Mouse (Mus musculus): Measurements from ENCODE around the gene Sdc4. TPM values are rescaled to one million over a fixed set of nuclear protein-coding genes. Genes with fewer than 3 reads are reported as not detected.

Sdc4 gene
- polyA plus RNA-seq, 1 experiment from 2014 or later: 15.9 TPM

- Histone ChIP-seq H3K36me3 (ENCODE audit: control insufficient read depth, insufficient read depth, low read length) (no peaks in the 10 kb centered on the region), H3K27me3 (ENCODE audit: control insufficient read depth, insufficient read depth, low read length) (no peaks in the 10 kb centered on the region), H3K4me3 (ENCODE audit: low read depth, low read length) (no peak overlapping the region), H3K4me2 (ENCODE audit: low read depth, low read length, severe bottlenecking) (no peak overlapping the region), H3K27ac (ENCODE audit: low read depth, low read length) (no peak overlapping the region), H3K9ac (ENCODE audit: low read length) (no peak overlapping the region), H3K9me3 (ENCODE audit: control insufficient read depth, low read length) (no peaks in the 10 kb centered on the region), H3K4me1 (replicated peaks; ENCODE audit: control insufficient read depth, insufficient read depth, low read length) (0 out of 2 replicates have a peak, but pooled peaks cover 9% of the 10 kb centered on the region)
- 72% methylated on average over 9 of the region's 9 CpGs for WGBS
- no peak for ATAC-seq (replicated peaks; ENCODE audit: low FRiP score)
- DNase-seq (ENCODE audit: low spot score): no peak
Observed at GRCm38 (mm10) chr2:164431676-164432465, 11.8 kb downstream of the Sdc4 start.

- Histone ChIP-seq H3K9ac (ENCODE audit: low read length) (no peak overlapping the region), H3K4me2 (ENCODE audit: low read depth, low read length, severe bottlenecking) (no peak overlapping the region), H3K4me3 (ENCODE audit: low read depth, low read length) (no peak overlapping the region), H3K27ac (ENCODE audit: low read depth, low read length) (no peak overlapping the region), H3K36me3 (ENCODE audit: control insufficient read depth, insufficient read depth, low read length) (no peaks in the 10 kb centered on the region), H3K9me3 (ENCODE audit: control insufficient read depth, low read length) (no peaks in the 10 kb centered on the region), H3K27me3 (ENCODE audit: control insufficient read depth, insufficient read depth, low read length) (no peaks in the 10 kb centered on the region), H3K4me1 (replicated peaks; ENCODE audit: control insufficient read depth, insufficient read depth, low read length) (0 out of 2 replicates have a peak, but pooled peaks cover 7% of the 10 kb centered on the region)
- ATAC-seq (replicated peaks; ENCODE audit: low FRiP score) (no peak), DNase-seq (ENCODE audit: low spot score) (no peak)
- 20% methylated on average over 7 of the region's 7 CpGs for WGBS
Observed at GRCm38 (mm10) chr2:164430697-164431096, 13.0 kb downstream of the Sdc4 start.

- DNase-seq (ENCODE audit: low spot score): no peak
Observed at GRCm38 (mm10) chr2:164429881-164430615, 13.6 kb downstream of the Sdc4 start.

GRCm38 (mm10) chr2:164428451-164428850 lies 15.2 kb downstream of the Sdc4 start:
- 48% methylated on average over 5 of the region's 5 CpGs for WGBS

More at GRCm38 (mm10) chr2:164429881-164430615, 13.6 kb downstream of the Sdc4 start:
- WGBS: 44% methylated on average over 15 of the region's 15 CpGs
- Histone ChIP-seq H3K4me2 (ENCODE audit: low read depth, low read length, severe bottlenecking) (no peak overlapping the region), H3K27ac (ENCODE audit: low read depth, low read length) (no peak overlapping the region), H3K4me3 (ENCODE audit: low read depth, low read length) (no peak overlapping the region), H3K27me3 (ENCODE audit: control insufficient read depth, insufficient read depth, low read length) (no peaks in the 10 kb centered on the region), H3K9ac (ENCODE audit: low read length) (no peak overlapping the region), H3K36me3 (ENCODE audit: control insufficient read depth, insufficient read depth, low read length) (no peaks in the 10 kb centered on the region), H3K4me1 (replicated peaks; ENCODE audit: control insufficient read depth, insufficient read depth, low read length) (0 out of 2 replicates have a peak, but pooled peaks cover 7% of the 10 kb centered on the region), H3K9me3 (ENCODE audit: control insufficient read depth, low read length) (no peaks in the 10 kb centered on the region)
- no peak for ATAC-seq (replicated peaks; ENCODE audit: low FRiP score)

GRCm38 (mm10) chr2:164426952-164427351 lies 16.7 kb downstream of the Sdc4 start:
- WGBS: 90% methylated on average over 5 of the region's 5 CpGs
- Histone ChIP-seq H3K36me3 (ENCODE audit: control insufficient read depth, insufficient read depth, low read length) (no peaks in the 10 kb centered on the region), H3K27me3 (ENCODE audit: control insufficient read depth, insufficient read depth, low read length) (no peaks in the 10 kb centered on the region), H3K4me1 (replicated peaks; ENCODE audit: control insufficient read depth, insufficient read depth, low read length) (0 out of 2 replicates have a peak, but pooled peaks cover 7% of the 10 kb centered on the region), H3K27ac (ENCODE audit: low read depth, low read length) (no peak overlapping the region), H3K4me2 (ENCODE audit: low read depth, low read length, severe bottlenecking) (no peak overlapping the region), H3K4me3 (ENCODE audit: low read depth, low read length) (no peak overlapping the region), H3K9me3 (ENCODE audit: control insufficient read depth, low read length) (no peaks in the 10 kb centered on the region), H3K9ac (ENCODE audit: low read length) (no peak overlapping the region)
- no peak for DNase-seq (ENCODE audit: low spot score)
- ATAC-seq (replicated peaks; ENCODE audit: low FRiP score): no peak

More at GRCm38 (mm10) chr2:164428451-164428850, 15.2 kb downstream of the Sdc4 start:
- Histone ChIP-seq H3K27ac (ENCODE audit: low read depth, low read length) (no peak overlapping the region), H3K36me3 (ENCODE audit: control insufficient read depth, insufficient read depth, low read length) (no peaks in the 10 kb centered on the region), H3K9ac (ENCODE audit: low read length) (no peak overlapping the region), H3K4me1 (replicated peaks; ENCODE audit: control insufficient read depth, insufficient read depth, low read length) (0 out of 2 replicates have a peak, but pooled peaks cover 7% of the 10 kb centered on the region), H3K9me3 (ENCODE audit: control insufficient read depth, low read length) (no peaks in the 10 kb centered on the region), H3K4me2 (ENCODE audit: low read depth, low read length, severe bottlenecking) (no peak overlapping the region), H3K4me3 (ENCODE audit: low read depth, low read length) (no peak overlapping the region), H3K27me3 (ENCODE audit: control insufficient read depth, insufficient read depth, low read length) (no peaks in the 10 kb centered on the region)
- ATAC-seq (replicated peaks; ENCODE audit: low FRiP score) (no peak), DNase-seq (ENCODE audit: low spot score) (no peak)

- Histone ChIP-seq H3K4me1 (replicated peaks; ENCODE audit: control insufficient read depth, insufficient read depth, low read length) (0 out of 2 replicates have a peak, but pooled peaks cover 6% of the 10 kb centered on the region), H3K27me3 (ENCODE audit: control insufficient read depth, insufficient read depth, low read length) (no peaks in the 10 kb centered on the region), H3K27ac (ENCODE audit: low read depth, low read length) (no peak overlapping the region), H3K36me3 (ENCODE audit: control insufficient read depth, insufficient read depth, low read length) (no peaks in the 10 kb centered on the region), H3K4me3 (ENCODE audit: low read depth, low read length) (no peak overlapping the region), H3K9ac (ENCODE audit: low read length) (no peak overlapping the region), H3K4me2 (ENCODE audit: low read depth, low read length, severe bottlenecking) (no peak overlapping the region), H3K9me3 (ENCODE audit: control insufficient read depth, low read length) (no peaks in the 10 kb centered on the region)
- WGBS: 34% methylated on average over 12 of the region's 12 CpGs
- no peak for DNase-seq (ENCODE audit: low spot score)
- ATAC-seq (replicated peaks; ENCODE audit: low FRiP score): no peak
Observed at GRCm38 (mm10) chr2:164426121-164426520, 17.6 kb downstream of the Sdc4 start.

GRCm38 (mm10) chr2:164425401-164425800 lies 18.3 kb downstream of the Sdc4 start:
- no peak overlapping the region for H3K4me2 ChIP-seq (ENCODE audit: low read depth, low read length, severe bottlenecking)
- H3K4me3 ChIP-seq (ENCODE audit: low read depth, low read length): no peak overlapping the region
- H3K4me1 ChIP-seq (replicated peaks; ENCODE audit: control insufficient read depth, insufficient read depth, low read length): 0 out of 2 replicates have a peak, but pooled peaks cover 4% of the 10 kb centered on the region
- DNase-seq (ENCODE audit: low spot score) (no peak), ATAC-seq (replicated peaks; ENCODE audit: low FRiP score) (no peak)
- no peak overlapping the region for H3K27ac ChIP-seq (ENCODE audit: low read depth, low read length)
- 86% methylated on average over 5 of the region's 5 CpGs for WGBS
- H3K9ac ChIP-seq (ENCODE audit: low read length): no peak overlapping the region
- H3K27me3 ChIP-seq (ENCODE audit: control insufficient read depth, insufficient read depth, low read length): no peaks in the 10 kb centered on the region
- no peaks in the 10 kb centered on the region for H3K9me3 ChIP-seq (ENCODE audit: control insufficient read depth, low read length)
- no peaks in the 10 kb centered on the region for H3K36me3 ChIP-seq (ENCODE audit: control insufficient read depth, insufficient read depth, low read length)

GRCm38 (mm10) chr2:164424406-164424805 lies 19.3 kb downstream of the Sdc4 start:
- 88% methylated on average over 8 of the region's 8 CpGs for WGBS
- Histone ChIP-seq H3K27ac (ENCODE audit: low read depth, low read length) (no peak overlapping the region), H3K4me2 (ENCODE audit: low read depth, low read length, severe bottlenecking) (no peak overlapping the region), H3K4me1 (replicated peaks; ENCODE audit: control insufficient read depth, insufficient read depth, low read length) (0 out of 2 replicates have a peak, but pooled peaks cover 4% of the 10 kb centered on the region), H3K36me3 (ENCODE audit: control insufficient read depth, insufficient read depth, low read length) (no peaks in the 10 kb centered on the region), H3K9ac (ENCODE audit: low read length) (no peak overlapping the region), H3K4me3 (ENCODE audit: low read depth, low read length) (no peak overlapping the region), H3K9me3 (ENCODE audit: control insufficient read depth, low read length) (no peaks in the 10 kb centered on the region), H3K27me3 (ENCODE audit: control insufficient read depth, insufficient read depth, low read length) (no peaks in the 10 kb centered on the region)
- DNase-seq (ENCODE audit: low spot score): no peak
- ATAC-seq (replicated peaks; ENCODE audit: low FRiP score): no peak
